Mouse (Mus musculus) lung, postnatal 0 days (tissue): ENCODE measurements at regions not wholly inside any gene's neighbourhood (a gene's known extent, or its start where the extent isn't known, plus 50 kb on each side); places are given as distances from the start of the nearest gene placed in this dataset.

ENCODE experiments used
- CTCF ChIP-seq: IDR thresholded peaks from 2 replicates; pipeline ENCODE4 v1.5.1; 2016; ENCODE audit warnings: antibody characterized with exemption, mild to moderate bottlenecking
- EP300 ChIP-seq: IDR thresholded peaks from 2 replicates; pipeline ENCODE4 v1.6.1; 2016; ENCODE audit warnings: antibody characterized with exemption, mild to moderate bottlenecking, control low read depth

GRCm38 (mm10) chr19:21068381-21068780, 114.4 kb upstream of the Tmc1 start:
- TF ChIP-seq CTCF, result no peak
- TF ChIP-seq EP300, result no peak
